Mouse (Mus musculus) ZHBTc4 (cell line): ENCODE results near the gene Lrrn4cl.
A peak's percentile ranks its signal among the peaks of the same experiment; 100 is the strongest.
"Not testable (repeated sequence)": the region's sequence is repeated elsewhere in the genome, so short reads cannot be mapped to it uniquely, and the experiment has no call there.

Experiments used
- DNase-seq: peaks from one replicate; pipeline ENCODE4 v3.0.0-alpha.2; 2011; ENCODE audit warnings: low read depth, low spot score

Gene Lrrn4cl

GRCm38 (mm10) chr19:8880311-8881033 is 29.9 kb downstream of the Lrrn4cl start, which contains the start of gene Uqcc3:
Uqcc3 (minus strand) TSS chr19:8880923.
- DNase-seq: peak; percentile 89

- DNase-seq: no peak
Measured at GRCm38 (mm10) chr19:8881034-8881392, 30.4 kb downstream of the Lrrn4cl start.

- DNase-seq: no peak
Measured at GRCm38 (mm10) chr19:8883616-8884015, 33.0 kb downstream of the Lrrn4cl start, which contains the start of the genes Lbhd1 and Gm49403. Lbhd1 (plus strand) TSS chr19:8883732. Gm49403 (plus strand) TSS chr19:8883930.

- DNase-seq: peak; percentile 62
Measured at GRCm38 (mm10) chr19:8886916-8887584, 36.5 kb downstream of the Lrrn4cl start.

GRCm38 (mm10) chr19:8887585-8888463 is 37.3 kb downstream of the Lrrn4cl start:
- peak; percentile 69 for DNase-seq

- DNase-seq: peak; percentile 99
Measured at GRCm38 (mm10) chr19:8888511-8889385, 38.2 kb downstream of the Lrrn4cl start, which contains the start of the genes 1810009A15Rik and Gm49416. 1810009A15Rik (plus strand) TSS chr19:8888853. Gm49416 (plus strand) TSS chr19:8888926.

- peak; percentile 95 for DNase-seq
Measured at GRCm38 (mm10) chr19:8892829-8893766, 42.5 kb downstream of the Lrrn4cl start, which contains the start of gene Ints5. Ints5 (plus strand) TSS chr19:8893005.

GRCm38 (mm10) chr19:8895397-8895960 is 44.9 kb downstream of the Lrrn4cl start:
- DNase-seq: no peak

- DNase-seq: not testable (repeated sequence)
Measured at GRCm38 (mm10) chr19:8896231-8896630, 45.7 kb downstream of the Lrrn4cl start.

GRCm38 (mm10) chr19:8897211-8897864 is 46.8 kb downstream of the Lrrn4cl start:
- DNase-seq: peak; percentile 79

- DNase-seq: peak; percentile 99
Measured at GRCm38 (mm10) chr19:8897865-8898495, 47.4 kb downstream of the Lrrn4cl start, which contains the start of gene Ganab. Ganab (plus strand) TSS chr19:8898071.

- peak; percentile 37 for DNase-seq
Measured at GRCm38 (mm10) chr19:8898576-8898975, 48.0 kb downstream of the Lrrn4cl start.

- no peak for DNase-seq
Measured at GRCm38 (mm10) chr19:8899079-8899478, 48.5 kb downstream of the Lrrn4cl start.

GRCm38 (mm10) chr19:8903412-8903811 is 52.8 kb downstream of the Lrrn4cl start:
- DNase-seq: no peak
